Mouse (Mus musculus) C2C12 (cell line): ENCODE data around the gene Olfr23.

Source experiments
- CEBPB ChIP-seq: IDR thresholded peaks from one replicate; pipeline ENCODE4 v1.6.1; 2011; ENCODE audit warnings: low read depth, mild to moderate bottlenecking, control low read depth, moderate library complexity
- CTCF ChIP-seq: IDR thresholded peaks from one replicate; pipeline ENCODE4 v1.5.1; 2011; ENCODE audit not compliant: control insufficient read depth, insufficient read depth, insufficient read length
- MAX ChIP-seq: IDR thresholded peaks from one replicate; pipeline ENCODE4 v1.6.1; 2011; ENCODE audit warnings: mild to moderate bottlenecking, control low read depth
- MYOD1 ChIP-seq: IDR thresholded peaks from one replicate; pipeline ENCODE4 v1.6.1; 2011; ENCODE audit warnings: low read depth; ENCODE audit not compliant: control insufficient read depth, insufficient read length
- USF1 ChIP-seq: IDR thresholded peaks from one replicate; pipeline ENCODE4 v1.6.1; 2011; ENCODE audit warnings: low read depth, mild to moderate bottlenecking, control low read depth, moderate library complexity

DNA sequence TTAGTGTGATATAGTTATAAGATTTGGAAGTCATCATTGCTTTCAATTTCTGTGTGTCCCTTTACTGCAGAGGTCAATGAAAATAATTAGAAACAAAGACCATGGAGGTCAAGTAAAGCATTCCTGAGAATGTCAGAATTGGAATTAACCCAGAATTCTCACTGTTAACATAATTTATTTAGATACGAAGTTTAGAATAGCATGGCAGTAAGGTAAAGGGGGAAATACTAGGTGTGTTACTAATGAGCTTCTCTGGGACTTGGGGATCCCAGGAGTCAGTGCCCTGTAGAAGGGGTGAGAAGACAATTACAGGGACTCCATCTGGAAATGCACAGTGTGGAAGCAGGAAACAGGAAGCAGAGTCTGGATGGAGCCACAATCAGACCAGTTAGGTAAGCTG lies 24.0 kb downstream of the Olfr23 start, which contains the start of gene Olfr397:
- TF ChIP-seq USF1 = no peak
- no peak for TF ChIP-seq CTCF
- no peak for TF ChIP-seq MYOD1
- no peak for TF ChIP-seq MAX
- TF ChIP-seq CEBPB = no peak
